Mouse (Mus musculus): Measurements from ENCODE around the gene Bcl2. TPM values are rescaled to one million over a fixed set of nuclear protein-coding genes. Genes with fewer than 3 reads are reported as not detected.

The Bcl2 gene
- polyA plus RNA-seq, 1 experiment from 2014 or later = 10.1 TPM

GRCm38 (mm10) chr1:106602536-106602935, 111.5 kb downstream of the Bcl2 start:
- H3K36me3 ChIP-seq (ENCODE audit: control insufficient read depth, insufficient read depth, low read length) = no peaks in the 10 kb centered on the region
- no peak overlapping the region for H3K4me2 ChIP-seq (ENCODE audit: low read depth, severe bottlenecking)
- peaks cover 6% of the 10 kb centered on the region; the same call in 1 of the 2 replicates for H3K4me1 ChIP-seq (ENCODE audit: control insufficient read depth, insufficient read depth, low read length)
- DNase-seq (ENCODE audit: low spot score) = no peak
- H3K9ac ChIP-seq (ENCODE audit: low read length) = no peak overlapping the region
- no peaks in the 10 kb centered on the region for H3K9me3 ChIP-seq (ENCODE audit: control insufficient read depth, low read length)
- H3K4me3 ChIP-seq (ENCODE audit: low read depth, low read length) = no peak overlapping the region
- no peak overlapping the region for H3K27ac ChIP-seq (replicated peaks; ENCODE audit: low read depth, low read length)
- H3K27me3 ChIP-seq (ENCODE audit: control insufficient read depth, insufficient read depth, low read length) = no peaks in the 10 kb centered on the region
- 50% methylated on average over 5 of the region's 5 CpGs for WGBS
- ATAC-seq (ENCODE audit: insufficient number of reproducible peaks, low FRiP score, low TSS enrichment, low read depth) = no peak

- DNase-seq (ENCODE audit: low spot score) = no peak
- Histone ChIP-seq H3K9me3 (ENCODE audit: control insufficient read depth, low read length) (no peaks in the 10 kb centered on the region), H3K4me2 (ENCODE audit: low read depth, severe bottlenecking) (no peak overlapping the region), H3K4me3 (ENCODE audit: low read depth, low read length) (no peak overlapping the region), H3K27me3 (ENCODE audit: control insufficient read depth, insufficient read depth, low read length) (no peaks in the 10 kb centered on the region), H3K9ac (ENCODE audit: low read length) (no peak overlapping the region), H3K4me1 (ENCODE audit: control insufficient read depth, insufficient read depth, low read length) (peaks cover 9% of the 10 kb centered on the region; the same call in 1 of the 2 replicates), H3K27ac (replicated peaks; ENCODE audit: low read depth, low read length) (no peak overlapping the region), H3K36me3 (ENCODE audit: control insufficient read depth, insufficient read depth, low read length) (no peaks in the 10 kb centered on the region)
- ATAC-seq (ENCODE audit: insufficient number of reproducible peaks, low FRiP score, low TSS enrichment, low read depth) = no peak
- 87% methylated on average over 4 of the region's 4 CpGs for WGBS
These were observed 112.8 kb downstream of the Bcl2 start for GRCm38 (mm10) chr1:106601247-106601646.

- Histone ChIP-seq H3K9me3 (ENCODE audit: control insufficient read depth, low read length) (no peaks in the 10 kb centered on the region), H3K4me3 (ENCODE audit: low read depth, low read length) (no peak overlapping the region), H3K36me3 (ENCODE audit: control insufficient read depth, insufficient read depth, low read length) (no peaks in the 10 kb centered on the region), H3K27ac (replicated peaks; ENCODE audit: low read depth, low read length) (no peak overlapping the region), H3K9ac (ENCODE audit: low read length) (no peak overlapping the region), H3K4me1 (ENCODE audit: control insufficient read depth, insufficient read depth, low read length) (peaks cover 9% of the 10 kb centered on the region; the same call in 1 of the 2 replicates), H3K4me2 (ENCODE audit: low read depth, severe bottlenecking) (no peak overlapping the region), H3K27me3 (ENCODE audit: control insufficient read depth, insufficient read depth, low read length) (no peaks in the 10 kb centered on the region)
- DNase-seq (ENCODE audit: low spot score) (no peak), ATAC-seq (ENCODE audit: insufficient number of reproducible peaks, low FRiP score, low TSS enrichment, low read depth) (no peak)
- WGBS = 85% methylated on average over 5 of the region's 5 CpGs
These were observed 113.2 kb downstream of the Bcl2 start for GRCm38 (mm10) chr1:106600841-106601240.

GRCm38 (mm10) chr1:106598292-106598583, 115.8 kb downstream of the Bcl2 start:
- Histone ChIP-seq H3K9me3 (ENCODE audit: control insufficient read depth, low read length) (no peaks in the 10 kb centered on the region), H3K4me1 (ENCODE audit: control insufficient read depth, insufficient read depth, low read length) (peaks cover 3% of the 10 kb centered on the region; the same call in 1 of the 2 replicates), H3K4me2 (ENCODE audit: low read depth, severe bottlenecking) (no peak overlapping the region), H3K9ac (ENCODE audit: low read length) (no peak overlapping the region), H3K27me3 (ENCODE audit: control insufficient read depth, insufficient read depth, low read length) (no peaks in the 10 kb centered on the region), H3K27ac (replicated peaks; ENCODE audit: low read depth, low read length) (no peak overlapping the region), H3K4me3 (ENCODE audit: low read depth, low read length) (no peak overlapping the region), H3K36me3 (ENCODE audit: control insufficient read depth, insufficient read depth, low read length) (no peaks in the 10 kb centered on the region)
- WGBS = 41% methylated on average over 2 of the region's 2 CpGs
- ATAC-seq (ENCODE audit: insufficient number of reproducible peaks, low FRiP score, low TSS enrichment, low read depth) = peak; percentile 75
- no peak for DNase-seq (ENCODE audit: low spot score)

GRCm38 (mm10) chr1:106597575-106598291, 116.3 kb downstream of the Bcl2 start:
- no peaks in the 10 kb centered on the region for H3K9me3 ChIP-seq (ENCODE audit: control insufficient read depth, low read length)
- WGBS = 23% methylated on average over 5 of the region's 5 CpGs
- no peaks in the 10 kb centered on the region for H3K36me3 ChIP-seq (ENCODE audit: control insufficient read depth, insufficient read depth, low read length)
- peak; percentile 34 for DNase-seq (ENCODE audit: low spot score)
- H3K4me3 ChIP-seq (ENCODE audit: low read depth, low read length) = no peak overlapping the region
- no peaks in the 10 kb centered on the region for H3K27me3 ChIP-seq (ENCODE audit: control insufficient read depth, insufficient read depth, low read length)
- peak; percentile 87 for ATAC-seq (ENCODE audit: insufficient number of reproducible peaks, low FRiP score, low TSS enrichment, low read depth)
- peaks cover 3% of the 10 kb centered on the region; the same call in 1 of the 2 replicates for H3K4me1 ChIP-seq (ENCODE audit: control insufficient read depth, insufficient read depth, low read length)
- no peak overlapping the region for H3K4me2 ChIP-seq (ENCODE audit: low read depth, severe bottlenecking)
- no peak overlapping the region for H3K27ac ChIP-seq (replicated peaks; ENCODE audit: low read depth, low read length)
- H3K9ac ChIP-seq (ENCODE audit: low read length) = no peak overlapping the region

- Histone ChIP-seq H3K27ac (replicated peaks; ENCODE audit: low read depth, low read length) (no peak overlapping the region), H3K4me2 (ENCODE audit: low read depth, severe bottlenecking) (no peak overlapping the region), H3K9me3 (ENCODE audit: control insufficient read depth, low read length) (no peaks in the 10 kb centered on the region), H3K27me3 (ENCODE audit: control insufficient read depth, insufficient read depth, low read length) (no peaks in the 10 kb centered on the region), H3K9ac (ENCODE audit: low read length) (no peak overlapping the region), H3K4me3 (ENCODE audit: low read depth, low read length) (no peak overlapping the region), H3K36me3 (ENCODE audit: control insufficient read depth, insufficient read depth, low read length) (no peaks in the 10 kb centered on the region), H3K4me1 (ENCODE audit: control insufficient read depth, insufficient read depth, low read length) (peaks cover 3% of the 10 kb centered on the region; the same call in 1 of the 2 replicates)
- DNase-seq (ENCODE audit: low spot score) = no peak
- 96% methylated on average over 1 of the region's 1 CpGs for WGBS
- no peak for ATAC-seq (ENCODE audit: insufficient number of reproducible peaks, low FRiP score, low TSS enrichment, low read depth)
These were observed 117.7 kb downstream of the Bcl2 start for GRCm38 (mm10) chr1:106596380-106596779.

- no peak for ATAC-seq (ENCODE audit: insufficient number of reproducible peaks, low FRiP score, low TSS enrichment, low read depth)
- DNase-seq (ENCODE audit: low spot score) = no peak
- Histone ChIP-seq H3K27ac (replicated peaks; ENCODE audit: low read depth, low read length) (no peak overlapping the region), H3K4me2 (ENCODE audit: low read depth, severe bottlenecking) (no peak overlapping the region), H3K4me3 (ENCODE audit: low read depth, low read length) (no peak overlapping the region), H3K9me3 (ENCODE audit: control insufficient read depth, low read length) (no peaks in the 10 kb centered on the region), H3K4me1 (ENCODE audit: control insufficient read depth, insufficient read depth, low read length) (peaks cover 3% of the 10 kb centered on the region; the same call in 1 of the 2 replicates), H3K9ac (ENCODE audit: low read length) (no peak overlapping the region), H3K27me3 (ENCODE audit: control insufficient read depth, insufficient read depth, low read length) (no peaks in the 10 kb centered on the region), H3K36me3 (ENCODE audit: control insufficient read depth, insufficient read depth, low read length) (no peaks in the 10 kb centered on the region)
- WGBS = 91% methylated on average over 6 of the region's 6 CpGs
These were observed 118.7 kb downstream of the Bcl2 start for GRCm38 (mm10) chr1:106595286-106595885.

GRCm38 (mm10) chr1:106591180-106591774, 122.8 kb downstream of the Bcl2 start:
- Histone ChIP-seq H3K36me3 (ENCODE audit: control insufficient read depth, insufficient read depth, low read length) (no peaks in the 10 kb centered on the region), H3K4me1 (ENCODE audit: control insufficient read depth, insufficient read depth, low read length) (no peaks in the 10 kb centered on the region; the same call in 1 of the 2 replicates), H3K4me3 (ENCODE audit: low read depth, low read length) (no peak overlapping the region), H3K27ac (replicated peaks; ENCODE audit: low read depth, low read length) (no peak overlapping the region), H3K27me3 (ENCODE audit: control insufficient read depth, insufficient read depth, low read length) (no peaks in the 10 kb centered on the region), H3K9ac (ENCODE audit: low read length) (no peak overlapping the region), H3K4me2 (ENCODE audit: low read depth, severe bottlenecking) (no peak overlapping the region), H3K9me3 (ENCODE audit: control insufficient read depth, low read length) (no peaks in the 10 kb centered on the region)
- 63% methylated on average over 2 of the region's 2 CpGs for WGBS
- ATAC-seq (ENCODE audit: insufficient number of reproducible peaks, low FRiP score, low TSS enrichment, low read depth) (no peak), DNase-seq (ENCODE audit: low spot score) (no peak)
